Mouse (Mus musculus) liver, embryonic 14.5 days (tissue): ENCODE measurements around the gene Olfr250.
"Not testable (repeated sequence)": the region's sequence is repeated elsewhere in the genome, so short reads cannot be mapped to it uniquely, and the experiment has no call there.

ENCODE experiments used
- CTCF ChIP-seq: IDR thresholded peaks from 2 replicates; pipeline ENCODE4 v1.5.1; 2016; ENCODE audit warnings: antibody characterized with exemption, low read depth, control low read depth
- EP300 ChIP-seq: IDR thresholded peaks from 2 replicates; pipeline ENCODE4 v1.6.1; 2016; ENCODE audit warnings: antibody characterized with exemption, low read depth

GRCm38 (mm10) chr9:38413502-38413901, 46.8 kb downstream of the Olfr250 start:
- not testable (repeated sequence) for TF ChIP-seq EP300, CTCF
